Mouse (Mus musculus): ENCODE measurements around the gene Hoxb9. TPM values are rescaled to one million over a fixed set of nuclear protein-coding genes. Genes with fewer than 3 reads are reported as not detected.

Gene Hoxb9
- polyA plus RNA-seq, 1 experiment from 2014 or later, result 3.4 TPM

- peak; percentile 30 for DNase-seq (ENCODE audit: low spot score)
- Histone ChIP-seq H3K36me3 (no peaks in the 10 kb centered on the region), H3K4me3 (no peak overlapping the region), H3K27ac (no peak overlapping the region), H3K27me3 (ENCODE audit: low read depth, poor library complexity, severe bottlenecking) (peaks cover 100% of the 10 kb centered on the region), H3K9me3 (replicated peaks) (no peaks in the 10 kb centered on the region), H3K4me1 (peaks cover 68% of the 10 kb centered on the region)
- 5% methylated on average over 2 of the region's 2 CpGs for WGBS
These were observed 12.2 kb upstream of the Hoxb9 start for GRCm38 (mm10) chr11:96259038-96259437.

DNA sequence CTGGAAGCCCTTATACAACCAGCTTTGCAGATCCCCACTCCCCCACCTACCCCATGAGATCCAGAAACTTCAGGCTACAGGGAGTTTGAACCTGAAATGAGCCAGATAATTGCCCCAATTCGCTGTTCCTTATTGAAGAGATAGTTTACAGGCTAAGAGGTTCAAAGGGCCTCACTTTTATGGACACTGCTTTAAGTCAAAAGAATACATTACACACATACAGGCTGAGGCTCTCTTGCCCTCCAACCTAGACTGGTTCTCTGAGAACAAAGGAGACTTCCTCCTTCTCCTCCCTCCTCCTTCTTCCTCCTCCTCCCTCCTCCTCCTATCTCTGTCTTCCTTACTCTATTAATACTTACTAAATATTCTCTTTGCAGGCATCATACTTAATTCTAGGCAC lies 11.7 kb upstream of the Hoxb9 start:
- Histone ChIP-seq H3K4me1 (peaks cover 68% of the 10 kb centered on the region), H3K27ac (no peak overlapping the region), H3K9me3 (replicated peaks) (no peaks in the 10 kb centered on the region), H3K4me3 (no peak overlapping the region), H3K27me3 (ENCODE audit: low read depth, poor library complexity, severe bottlenecking) (peaks cover 100% of the 10 kb centered on the region), H3K36me3 (no peaks in the 10 kb centered on the region)
- 0% methylated on average over 1 of the region's 1 CpGs for WGBS
- DNase-seq (ENCODE audit: low spot score), result no peak

- Histone ChIP-seq H3K4me3 (peak overlapping the region; percentile 33), H3K36me3 (no peaks in the 10 kb centered on the region), H3K9me3 (replicated peaks) (no peaks in the 10 kb centered on the region), H3K27ac (no peak overlapping the region), H3K4me1 (peaks cover 63% of the 10 kb centered on the region), H3K27me3 (ENCODE audit: low read depth, poor library complexity, severe bottlenecking) (peaks cover 100% of the 10 kb centered on the region)
- 2% methylated on average over 23 of the region's 23 CpGs for WGBS
- DNase-seq (ENCODE audit: low spot score), result peak; percentile 71
These were observed 10.8 kb upstream of the Hoxb9 start for GRCm38 (mm10) chr11:96260310-96260970.

GRCm38 (mm10) chr11:96261323-96261890 lies 9.8 kb upstream of the Hoxb9 start:
- 1% methylated on average over 24 of the region's 24 CpGs for WGBS

GRCm38 (mm10) chr11:96262262-96262830 lies 8.9 kb upstream of the Hoxb9 start:
- H3K36me3 ChIP-seq, result no peaks in the 10 kb centered on the region
- 10% methylated on average over 6 of the region's 6 CpGs for WGBS
- DNase-seq (ENCODE audit: low spot score), result peak; percentile 46

More at GRCm38 (mm10) chr11:96261323-96261890, 9.8 kb upstream of the Hoxb9 start:
- peaks cover 100% of the 10 kb centered on the region for H3K27me3 ChIP-seq (ENCODE audit: low read depth, poor library complexity, severe bottlenecking)
- H3K27ac ChIP-seq, result no peak overlapping the region
- peak overlapping the region; percentile 15; the same call in 1 of the 2 replicates for H3K4me3 ChIP-seq
- H3K36me3 ChIP-seq, result no peaks in the 10 kb centered on the region
- DNase-seq (ENCODE audit: low spot score), result peak; percentile 90
- no peaks in the 10 kb centered on the region for H3K9me3 ChIP-seq (replicated peaks)
- H3K4me1 ChIP-seq, result peaks cover 66% of the 10 kb centered on the region

DNA sequence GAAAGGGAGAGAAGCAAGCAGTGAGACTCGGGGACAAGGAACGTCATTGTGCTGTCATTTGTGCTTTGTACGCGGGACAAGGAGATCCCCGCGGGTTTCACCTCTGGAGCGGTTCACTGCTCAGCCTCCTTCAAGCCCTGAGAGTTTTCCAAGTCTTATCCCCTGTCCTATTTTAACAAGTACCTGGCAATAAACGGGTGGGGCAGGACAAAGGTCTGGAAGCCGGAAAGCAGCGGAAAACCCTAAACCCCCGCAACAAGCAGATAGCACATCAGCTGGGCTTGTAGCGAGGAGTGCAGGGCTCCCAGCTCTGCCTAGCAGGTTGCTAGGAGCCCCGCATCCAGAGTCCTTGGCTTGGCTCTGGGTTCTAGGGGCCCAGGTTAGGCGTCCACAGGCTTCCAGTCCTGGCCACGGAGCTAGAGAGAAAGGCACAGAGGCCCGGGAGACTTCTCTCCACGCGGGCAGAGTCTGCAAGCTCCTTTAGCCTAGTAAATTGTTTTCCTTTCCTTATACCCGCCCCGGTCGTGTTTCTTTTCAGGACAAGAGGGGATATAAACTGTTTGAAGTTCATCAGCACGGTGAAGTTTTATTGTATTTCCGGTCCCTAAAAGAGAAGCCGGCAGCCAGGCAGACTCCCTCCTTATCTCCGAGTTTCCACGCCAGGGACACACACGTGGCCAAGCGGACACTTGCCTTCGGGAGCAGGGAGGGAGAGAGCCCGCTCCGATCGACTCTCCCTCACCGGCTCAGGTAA lies 7.4 kb upstream of the Hoxb9 start:
- peaks cover 55% of the 10 kb centered on the region for H3K4me1 ChIP-seq
- no peak overlapping the region for H3K27ac ChIP-seq
- H3K4me3 ChIP-seq, result 0 out of 2 replicates have a peak overlapping the region, but pooled peaks have one; percentile 5
- 2% methylated on average over 33 of the region's 33 CpGs for WGBS
- no peaks in the 10 kb centered on the region for H3K9me3 ChIP-seq (replicated peaks)
- DNase-seq (ENCODE audit: low spot score), result no peak
- peaks cover 100% of the 10 kb centered on the region for H3K27me3 ChIP-seq (ENCODE audit: low read depth, poor library complexity, severe bottlenecking)
- H3K36me3 ChIP-seq, result no peaks in the 10 kb centered on the region

More at GRCm38 (mm10) chr11:96262262-96262830, 8.9 kb upstream of the Hoxb9 start:
- Histone ChIP-seq H3K4me1 (peaks cover 64% of the 10 kb centered on the region), H3K9me3 (replicated peaks) (no peaks in the 10 kb centered on the region), H3K27ac (no peak overlapping the region), H3K27me3 (ENCODE audit: low read depth, poor library complexity, severe bottlenecking) (peaks cover 100% of the 10 kb centered on the region), H3K4me3 (no peak overlapping the region)

DNA sequence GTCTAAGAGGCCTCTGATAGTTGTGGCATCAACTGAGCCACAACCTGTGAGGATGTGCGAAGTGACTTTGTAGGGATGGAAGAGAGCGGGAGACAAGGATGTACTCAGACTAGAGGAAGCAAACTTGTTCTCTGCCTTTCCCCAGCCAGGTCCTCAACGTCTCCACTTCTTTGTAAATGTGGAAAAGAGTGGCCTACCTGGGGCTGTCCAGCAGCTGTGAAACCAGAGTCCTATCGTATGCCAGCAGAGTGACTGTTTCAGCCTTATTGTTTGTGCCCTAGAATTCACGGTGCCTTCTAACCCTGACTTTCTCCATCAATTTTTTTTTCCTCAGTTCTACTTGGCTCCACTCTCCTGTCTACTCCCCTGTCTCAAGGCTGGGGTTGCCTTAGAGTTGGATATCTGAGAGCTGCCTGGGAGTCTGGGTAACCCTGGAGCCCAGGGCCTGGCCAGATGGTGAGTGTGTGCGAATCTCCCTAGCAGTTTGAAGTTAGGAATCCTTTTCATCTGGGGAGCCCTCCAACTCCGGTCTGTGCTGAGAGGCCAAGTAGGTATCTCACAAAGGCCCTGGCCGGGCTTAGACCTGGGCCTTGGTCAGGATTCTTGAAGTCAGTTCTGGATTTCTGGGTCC lies 6.8 kb upstream of the Hoxb9 start:
- Histone ChIP-seq H3K4me1 (peaks cover 51% of the 10 kb centered on the region), H3K9me3 (replicated peaks) (no peaks in the 10 kb centered on the region), H3K4me3 (no peak overlapping the region), H3K27ac (no peak overlapping the region), H3K36me3 (no peaks in the 10 kb centered on the region), H3K27me3 (ENCODE audit: low read depth, poor library complexity, severe bottlenecking) (peaks cover 100% of the 10 kb centered on the region)
- peak; percentile 61 for DNase-seq (ENCODE audit: low spot score)
- 8% methylated on average over 8 of the region's 8 CpGs for WGBS

DNA sequence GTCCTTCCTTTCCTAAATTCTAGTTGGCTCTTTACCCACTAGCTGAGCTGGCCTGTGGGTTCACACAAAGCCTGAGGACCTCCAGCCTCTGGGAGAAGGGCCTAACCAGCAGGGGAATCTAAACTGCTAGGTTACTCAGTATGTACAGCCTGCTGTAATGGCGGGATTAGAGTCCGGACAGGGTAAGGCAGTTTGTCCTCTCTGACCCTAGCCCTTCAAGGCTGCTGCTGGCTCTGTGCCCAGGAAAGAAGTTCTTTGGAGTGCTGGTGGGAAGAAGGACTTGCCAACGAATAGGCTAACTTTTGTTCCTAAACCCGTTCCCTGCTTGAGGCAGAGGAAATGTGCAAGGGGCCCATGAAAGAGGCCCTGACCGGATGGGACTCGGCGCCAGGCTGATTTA lies 5.3 kb upstream of the Hoxb9 start:
- Histone ChIP-seq H3K4me1 (peaks cover 52% of the 10 kb centered on the region), H3K4me3 (no peak overlapping the region), H3K9me3 (replicated peaks) (no peaks in the 10 kb centered on the region), H3K27ac (peak overlapping the region; percentile 48; the same call in 1 of the 2 replicates), H3K36me3 (no peaks in the 10 kb centered on the region), H3K27me3 (ENCODE audit: low read depth, poor library complexity, severe bottlenecking) (peaks cover 100% of the 10 kb centered on the region)
- WGBS, result 5% methylated on average over 7 of the region's 7 CpGs
- peak; percentile 49 for DNase-seq (ENCODE audit: low spot score)

GRCm38 (mm10) chr11:96267021-96267920 lies 4.0 kb upstream of the Hoxb9 start:
- Histone ChIP-seq H3K4me3 (no peak overlapping the region), H3K27me3 (ENCODE audit: low read depth, poor library complexity, severe bottlenecking) (peaks cover 100% of the 10 kb centered on the region), H3K36me3 (no peaks in the 10 kb centered on the region), H3K27ac (no peak overlapping the region), H3K9me3 (replicated peaks) (no peaks in the 10 kb centered on the region), H3K4me1 (peaks cover 57% of the 10 kb centered on the region)
- WGBS, result 19% methylated on average over 7 of the region's 7 CpGs
- DNase-seq (ENCODE audit: low spot score), result peak; percentile 31

GRCm38 (mm10) chr11:96268031-96268745 lies 3.1 kb upstream of the Hoxb9 start:
- no peak overlapping the region for H3K27ac ChIP-seq
- peaks cover 100% of the 10 kb centered on the region for H3K27me3 ChIP-seq (ENCODE audit: low read depth, poor library complexity, severe bottlenecking)
- no peak overlapping the region for H3K4me3 ChIP-seq
- WGBS, result 8% methylated on average over 1 of the region's 1 CpGs
- DNase-seq (ENCODE audit: low spot score), result peak; percentile 52
- no peaks in the 10 kb centered on the region for H3K36me3 ChIP-seq
- no peaks in the 10 kb centered on the region for H3K9me3 ChIP-seq (replicated peaks)
- H3K4me1 ChIP-seq, result peaks cover 66% of the 10 kb centered on the region

GRCm38 (mm10) chr11:96269869-96270268 lies 1.4 kb upstream of the Hoxb9 start:
- peak; percentile 66 for DNase-seq (ENCODE audit: low spot score)
- H3K27me3 ChIP-seq (ENCODE audit: low read depth, poor library complexity, severe bottlenecking), result peaks cover 100% of the 10 kb centered on the region
- H3K4me1 ChIP-seq, result peaks cover 55% of the 10 kb centered on the region
- no peak overlapping the region for H3K27ac ChIP-seq
- H3K36me3 ChIP-seq, result no peaks in the 10 kb centered on the region
- 1% methylated on average over 19 of the region's 19 CpGs for WGBS
- peak overlapping the region; percentile 50 for H3K4me3 ChIP-seq
- H3K9me3 ChIP-seq (replicated peaks), result no peaks in the 10 kb centered on the region
